Comparison of ENCODE assay signal across 14 mouse cellular contexts in the genomic region with DNA sequence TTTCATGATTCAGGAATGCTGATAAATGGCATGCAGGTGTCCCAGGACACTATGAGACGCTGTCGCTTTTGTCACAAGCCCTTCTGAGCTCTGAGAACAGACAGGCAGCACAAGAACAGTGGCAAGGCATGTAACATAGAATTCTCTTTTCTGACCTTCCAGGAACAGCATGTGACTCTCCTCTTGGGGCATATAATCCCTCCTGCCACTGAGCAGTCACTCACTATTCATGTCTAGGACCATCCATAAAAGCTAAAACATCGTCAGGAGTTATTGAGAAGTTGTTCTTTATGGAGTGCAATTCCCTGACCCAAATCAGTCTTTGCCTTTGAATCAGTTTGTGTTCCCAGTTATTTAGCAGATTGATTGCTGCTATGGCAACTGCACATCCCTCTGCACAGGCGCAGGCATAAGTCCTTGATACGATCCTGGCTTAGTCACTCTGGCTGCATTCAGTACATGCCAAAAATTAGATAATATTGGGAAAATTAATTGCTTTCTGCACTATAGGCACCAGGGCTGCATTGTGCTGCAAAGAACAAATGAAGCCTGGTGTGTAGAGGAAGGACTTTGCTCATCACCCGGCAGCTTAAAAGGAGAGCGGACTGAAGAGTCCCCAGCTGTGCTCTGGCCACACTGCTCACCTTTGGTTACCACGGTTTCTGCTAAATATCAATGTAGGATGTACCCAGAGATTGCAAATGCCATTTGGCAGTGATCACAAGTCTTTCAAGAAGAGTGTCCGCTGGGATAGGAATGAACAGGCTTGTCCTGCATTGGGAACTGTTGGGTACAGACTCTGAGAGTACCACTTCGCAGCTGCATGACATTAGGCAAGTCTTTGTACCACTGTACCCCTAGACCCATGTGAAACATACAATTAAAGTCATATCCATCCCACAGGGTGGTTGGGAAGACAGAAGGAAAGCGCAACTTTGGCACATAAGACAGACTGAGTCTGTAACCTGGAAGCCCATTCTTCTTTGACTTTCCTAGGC.
DNase-seq lines count a peak whose midpoint lies in the region; ATAC-seq lines count a peak whose summit lies in the region.
"Had no signal": no experiment of that assay in that cellular context is flagged by ENCODE, and none has a peak within 500 bp of the region (broad histone marks: within the 10 kb centered on the region; RNA-seq: fewer than 3 reads in every experiment).

No protein-coding gene starts in this region.

- ATAC-seq in forebrain, embryonic 13.5 days: peak; percentile 58; the same call in 1 of the 2 replicates
- no peak for ATAC-seq in forebrain, embryonic 11.5 days (replicated peaks; ENCODE audit: low FRiP score)
- ATAC-seq in hindbrain, embryonic 16.5 days: peak; percentile 82
- ATAC-seq in midbrain, embryonic 14.5 days (ENCODE audit: low FRiP score, low TSS enrichment): 0 out of 2 replicates have a peak, but pooled peaks have one; percentile 24
- ATAC-seq in intestine, embryonic 16.5 days: no peak
- ATAC-seq: intestine, postnatal 0 days had no signal

- H3K4me2 ChIP-seq in forebrain, embryonic 13.5 days: no peak overlapping the region
- H3K4me2 ChIP-seq in forebrain, embryonic 11.5 days (ENCODE audit: low read depth, low read length, severe bottlenecking): no peak overlapping the region
- H3K4me2 ChIP-seq in hindbrain, embryonic 16.5 days (ENCODE audit: low read length): no peak overlapping the region
- no peak overlapping the region for H3K4me2 ChIP-seq in midbrain, embryonic 14.5 days (ENCODE audit: low read length)
- H3K4me2 ChIP-seq in intestine, embryonic 16.5 days (ENCODE audit: low read depth, low read length): no peak overlapping the region
- H3K4me2 ChIP-seq: limb, embryonic 12.5 days had no signal

- 75% methylated on average over 11 of the region's 11 CpGs for WGBS in forebrain, embryonic 13.5 days
- 82% methylated on average over 11 of the region's 11 CpGs for WGBS in forebrain, embryonic 11.5 days
- WGBS in hindbrain, embryonic 16.5 days: 67% methylated on average over 11 of the region's 11 CpGs
- 79% methylated on average over 11 of the region's 11 CpGs for WGBS in midbrain, embryonic 14.5 days
- WGBS in intestine, embryonic 16.5 days: 83% methylated on average over 11 of the region's 11 CpGs

- no peaks in the 10 kb centered on the region for H3K27me3 ChIP-seq in forebrain, embryonic 13.5 days
- no peaks in the 10 kb centered on the region for H3K27me3 ChIP-seq in forebrain, embryonic 11.5 days (ENCODE audit: control insufficient read depth, insufficient read depth, low read length)
- H3K27me3 ChIP-seq in hindbrain, embryonic 16.5 days (replicated peaks; ENCODE audit: control insufficient read depth, insufficient read depth, low read length): no peaks in the 10 kb centered on the region
- H3K27me3 ChIP-seq in midbrain, embryonic 14.5 days (ENCODE audit: control insufficient read depth, insufficient read depth, low read length): no peaks in the 10 kb centered on the region
- H3K27me3 ChIP-seq in intestine, embryonic 16.5 days (replicated peaks; ENCODE audit: control insufficient read depth, insufficient read depth, low read length): no peaks in the 10 kb centered on the region
- H3K27me3 ChIP-seq: limb, embryonic 12.5 days had no signal

- no peak overlapping the region for H3K9ac ChIP-seq in forebrain, embryonic 13.5 days
- no peak overlapping the region for H3K9ac ChIP-seq in forebrain, embryonic 11.5 days (ENCODE audit: low read length)
- no peak overlapping the region for H3K9ac ChIP-seq in hindbrain, embryonic 16.5 days (ENCODE audit: low read depth, low read length)
- H3K9ac ChIP-seq in midbrain, embryonic 14.5 days (replicated peaks; ENCODE audit: low read length): no peak overlapping the region
- H3K9ac ChIP-seq in intestine, embryonic 16.5 days (ENCODE audit: low read depth, low read length): no peak overlapping the region
- H3K9ac ChIP-seq: limb, embryonic 12.5 days had no signal

- no peaks in the 10 kb centered on the region for H3K9me3 ChIP-seq in forebrain, embryonic 13.5 days (replicated peaks)
- no peaks in the 10 kb centered on the region for H3K9me3 ChIP-seq in forebrain, embryonic 11.5 days (ENCODE audit: control insufficient read depth, low read length)
- no peaks in the 10 kb centered on the region for H3K9me3 ChIP-seq in hindbrain, embryonic 16.5 days (ENCODE audit: control insufficient read depth, low read length)
- no peaks in the 10 kb centered on the region for H3K9me3 ChIP-seq in midbrain, embryonic 14.5 days (ENCODE audit: control insufficient read depth, low read length)
- no peaks in the 10 kb centered on the region for H3K9me3 ChIP-seq in intestine, embryonic 16.5 days (ENCODE audit: control insufficient read depth, low read length)
- H3K9me3 ChIP-seq: limb, embryonic 12.5 days had no signal

- DNase-seq in forebrain, embryonic 11.5 days (ENCODE audit: low spot score): no peak
- peak; percentile 16 to 24 for DNase-seq in adrenal gland, postnatal 36 days
- peak; percentile 48 for DNase-seq in midbrain, embryonic 14.5 days
- no peak for DNase-seq in thymus, postnatal 4 days
- DNase-seq: B cell, adult 2 months; cerebellum, adult 2 months; kidney, postnatal 10 days; thymus, postnatal 25 days had no signal

- H3K4me1 ChIP-seq in forebrain, embryonic 13.5 days: peaks cover 9% of the 10 kb centered on the region
- no peaks in the 10 kb centered on the region for H3K4me1 ChIP-seq in forebrain, embryonic 11.5 days (replicated peaks; ENCODE audit: control insufficient read depth, insufficient read depth, low read length)
- H3K4me1 ChIP-seq in hindbrain, embryonic 16.5 days (ENCODE audit: control insufficient read depth, insufficient read depth, low read depth, low read length): no peaks in the 10 kb centered on the region
- no peaks in the 10 kb centered on the region for H3K4me1 ChIP-seq in midbrain, embryonic 14.5 days (ENCODE audit: control insufficient read depth, insufficient read depth, low read length)
- no peaks in the 10 kb centered on the region for H3K4me1 ChIP-seq in intestine, embryonic 16.5 days (ENCODE audit: control insufficient read depth, insufficient read depth, low read length)
- H3K4me1 ChIP-seq: limb, embryonic 12.5 days had no signal

- H3K27ac ChIP-seq in forebrain, embryonic 13.5 days: no peak overlapping the region
- H3K27ac ChIP-seq in forebrain, embryonic 11.5 days (ENCODE audit: low read depth, low read length): no peak overlapping the region
- H3K27ac ChIP-seq in hindbrain, embryonic 16.5 days (ENCODE audit: low read depth, low read length): no peak overlapping the region
- no peak overlapping the region for H3K27ac ChIP-seq in midbrain, embryonic 14.5 days (replicated peaks; ENCODE audit: low read depth, low read length)
- no peak overlapping the region for H3K27ac ChIP-seq in intestine, embryonic 16.5 days (ENCODE audit: low read length)
- H3K27ac ChIP-seq: left cerebral cortex, adult 2 months; limb, embryonic 12.5 days had no signal

- H3K36me3 ChIP-seq in forebrain, embryonic 13.5 days (ENCODE audit: poor library complexity, severe bottlenecking): no peaks in the 10 kb centered on the region
- H3K36me3 ChIP-seq in forebrain, embryonic 11.5 days (ENCODE audit: control insufficient read depth, insufficient read depth, low read length): no peaks in the 10 kb centered on the region
- no peaks in the 10 kb centered on the region for H3K36me3 ChIP-seq in hindbrain, embryonic 16.5 days (ENCODE audit: control insufficient read depth, insufficient read depth, low read length)
- no peaks in the 10 kb centered on the region for H3K36me3 ChIP-seq in midbrain, embryonic 14.5 days (ENCODE audit: control insufficient read depth, insufficient read depth, low read length)
- no peaks in the 10 kb centered on the region for H3K36me3 ChIP-seq in intestine, embryonic 16.5 days (ENCODE audit: control insufficient read depth, insufficient read depth, low read length)
- H3K36me3 ChIP-seq: limb, embryonic 12.5 days had no signal

- H3K4me3 ChIP-seq in forebrain, embryonic 13.5 days: no peak overlapping the region
- H3K4me3 ChIP-seq in forebrain, embryonic 11.5 days (ENCODE audit: low read depth, low read length): no peak overlapping the region
- H3K4me3 ChIP-seq in hindbrain, embryonic 16.5 days (ENCODE audit: low read length): no peak overlapping the region
- H3K4me3 ChIP-seq in midbrain, embryonic 14.5 days (replicated peaks; ENCODE audit: low read depth, low read length): no peak overlapping the region
- no peak overlapping the region for H3K4me3 ChIP-seq in intestine, embryonic 16.5 days (ENCODE audit: low read length)
- H3K4me3 ChIP-seq: left cerebral cortex, adult 2 months; limb, embryonic 12.5 days had no signal

Comparison
In these comparisons a context has a peak if more than half of its experiments do, and no peak if none do; other contexts are left out.
1. ATAC-seq: peak in forebrain, embryonic 13.5 days (single experiment), hindbrain, embryonic 16.5 days (single experiment) and midbrain, embryonic 14.5 days (single experiment); none in forebrain, embryonic 11.5 days (single experiment) and intestine, embryonic 16.5 days (single experiment).
2. DNase-seq: peak in adrenal gland, postnatal 36 days (2 of 2) and midbrain, embryonic 14.5 days (single experiment); none in forebrain, embryonic 11.5 days (single experiment) and thymus, postnatal 4 days (single experiment).